Mouse (Mus musculus): ENCODE measurements around the gene 4930432K21Rik.

Gene 4930432K21Rik

GRCm38 (mm10) chr8:84192023-84192422, 44.2 kb downstream of the 4930432K21Rik start:
- DNase-seq (ENCODE audit: low spot score in 2 of 2), result no peak

- DNase-seq (ENCODE audit: low spot score in 2 of 2), result peak; percentile 66 to 72
Measured at GRCm38 (mm10) chr8:84192555-84192954, 44.7 kb downstream of the 4930432K21Rik start.

- no peak for DNase-seq (ENCODE audit: low spot score in 2 of 2)
Measured at GRCm38 (mm10) chr8:84193161-84193560, 45.3 kb downstream of the 4930432K21Rik start.

GRCm38 (mm10) chr8:84193566-84193965, 45.7 kb downstream of the 4930432K21Rik start:
- DNase-seq (ENCODE audit: low spot score in 2 of 2), result no peak

- DNase-seq (ENCODE audit: low spot score in 2 of 2), result no peak
Measured at GRCm38 (mm10) chr8:84194224-84194743, 46.5 kb downstream of the 4930432K21Rik start.

- DNase-seq (ENCODE audit: low spot score in 2 of 2), result peak; percentile 67 to 77
Measured at GRCm38 (mm10) chr8:84197141-84197921, 49.5 kb downstream of the 4930432K21Rik start.

- DNase-seq (ENCODE audit: low spot score in 2 of 2), result peak; percentile 74 to 87
Measured at GRCm38 (mm10) chr8:84197922-84198774, 50.3 kb downstream of the 4930432K21Rik start.

- no peak for DNase-seq (ENCODE audit: low spot score in 2 of 2)
Measured at GRCm38 (mm10) chr8:84198871-84199270, 51.0 kb downstream of the 4930432K21Rik start.

- no peak for DNase-seq (ENCODE audit: low spot score in 2 of 2)
Measured at GRCm38 (mm10) chr8:84199348-84200125, 51.7 kb downstream of the 4930432K21Rik start.

- no peak for DNase-seq (ENCODE audit: low spot score in 2 of 2)
Measured at GRCm38 (mm10) chr8:84200126-84200555, 52.3 kb downstream of the 4930432K21Rik start.

GRCm38 (mm10) chr8:84200652-84201544, 53.1 kb downstream of the 4930432K21Rik start:
- DNase-seq (ENCODE audit: low spot score in 2 of 2), result no peak

GRCm38 (mm10) chr8:84201545-84202245, 53.9 kb downstream of the 4930432K21Rik start:
- DNase-seq (ENCODE audit: low spot score in 2 of 2), result peak in 1 of 2 experiments; percentile 63

- DNase-seq (ENCODE audit: low spot score in 2 of 2), result peak in 1 of 2 experiments; percentile 57
Measured at GRCm38 (mm10) chr8:84202466-84202865, 54.6 kb downstream of the 4930432K21Rik start.

GRCm38 (mm10) chr8:84202938-84203917, 55.4 kb downstream of the 4930432K21Rik start:
- DNase-seq (ENCODE audit: low spot score in 2 of 2), result peak; percentile 79 to 81

GRCm38 (mm10) chr8:84203975-84204772, 56.3 kb downstream of the 4930432K21Rik start:
- DNase-seq (ENCODE audit: low spot score in 2 of 2), result no peak

GRCm38 (mm10) chr8:84205073-84205472, 57.2 kb downstream of the 4930432K21Rik start:
- no peak for DNase-seq (ENCODE audit: low spot score in 2 of 2)

GRCm38 (mm10) chr8:84206666-84207065, 58.8 kb downstream of the 4930432K21Rik start:
- no peak for DNase-seq (ENCODE audit: low spot score in 2 of 2)

- DNase-seq (ENCODE audit: low spot score in 2 of 2), result no peak
Measured at GRCm38 (mm10) chr8:84207811-84208210, 60.0 kb downstream of the 4930432K21Rik start.

Data from right cerebral cortex, adult 2 months (tissue).